Mouse (Mus musculus): ENCODE measurements around the gene Ankrd28.
A peak's percentile ranks its signal among the peaks of the same experiment; 100 is the strongest.

The Ankrd28 gene

GRCm38 (mm10) chr14:31664903-31665565 lies 165.4 kb downstream of the Ankrd28 start:
- no peak for DNase-seq

GRCm38 (mm10) chr14:31664100-31664902 lies 166.2 kb downstream of the Ankrd28 start:
- DNase-seq: peak in 1 of 2 experiments; percentile 46

- DNase-seq: no peak
These were observed 166.9 kb downstream of the Ankrd28 start for GRCm38 (mm10) chr14:31663376-31664099.

- DNase-seq: peak; percentile 86 to 91
These were observed 167.8 kb downstream of the Ankrd28 start for GRCm38 (mm10) chr14:31662555-31663211.

GRCm38 (mm10) chr14:31661671-31662554 lies 168.5 kb downstream of the Ankrd28 start:
- DNase-seq: peak; percentile 86 to 94

- DNase-seq: no peak
These were observed 169.9 kb downstream of the Ankrd28 start for GRCm38 (mm10) chr14:31660312-31661093.

GRCm38 (mm10) chr14:31659501-31660181 lies 170.8 kb downstream of the Ankrd28 start:
- DNase-seq: peak; percentile 72 to 84

- no peak for DNase-seq
These were observed 172.2 kb downstream of the Ankrd28 start for GRCm38 (mm10) chr14:31658126-31658680.

GRCm38 (mm10) chr14:31656857-31657645 lies 173.4 kb downstream of the Ankrd28 start:
- DNase-seq: peak; percentile 70 to 83

GRCm38 (mm10) chr14:31656386-31656785 lies 174.1 kb downstream of the Ankrd28 start:
- no peak for DNase-seq

GRCm38 (mm10) chr14:31655406-31655805 lies 175.0 kb downstream of the Ankrd28 start:
- DNase-seq: no peak

- DNase-seq: peak; percentile 54 to 65
These were observed 175.6 kb downstream of the Ankrd28 start for GRCm38 (mm10) chr14:31654816-31655215.

GRCm38 (mm10) chr14:31653101-31653875 lies 177.2 kb downstream of the Ankrd28 start:
- DNase-seq: no peak

GRCm38 (mm10) chr14:31652624-31653023 lies 177.8 kb downstream of the Ankrd28 start:
- no peak for DNase-seq

GRCm38 (mm10) chr14:31652106-31652505 lies 178.3 kb downstream of the Ankrd28 start:
- DNase-seq: no peak

GRCm38 (mm10) chr14:31651206-31651605 lies 179.2 kb downstream of the Ankrd28 start:
- no peak for DNase-seq

GRCm38 (mm10) chr14:31650347-31650746 lies 180.1 kb downstream of the Ankrd28 start:
- DNase-seq: no peak

All from kidney, postnatal 36 days (tissue).